Mouse (Mus musculus) heart, postnatal 4 days (tissue): ENCODE results near the gene Eif3m. TPM values are rescaled to one million over a fixed set of nuclear protein-coding genes. Genes with fewer than 3 reads are reported as not detected.
"Not testable (repeated sequence)": the region's sequence is repeated elsewhere in the genome, so short reads cannot be mapped to it uniquely, and the experiment has no call there.

Source experiments
- DNase-seq: peaks from one replicate; pipeline ENCODE4 v3.0.0; 2021
- total RNA-seq, 2 experiments: library from RNA; stranded (reverse); gene quantifications; 2 replicates each; pipeline ENCODE4 v1.2.3; 2021

Gene Eif3m
- 100 to 1,000 TPM; 145 to 152 TPM for total RNA-seq

- DNase-seq = peak; percentile 95
These were observed at the start of gene Eif3m for GRCm38 (mm10) chr2:105016967-105017287. Eif3m (minus strand) TSS chr2:105017080.

GRCm38 (mm10) chr2:105062741-105063372, 46.0 kb upstream of the Eif3m start:
- DNase-seq = no peak

- DNase-seq = no peak
These were observed 41.8 kb upstream of the Eif3m start for GRCm38 (mm10) chr2:105058577-105059116.

DNA sequence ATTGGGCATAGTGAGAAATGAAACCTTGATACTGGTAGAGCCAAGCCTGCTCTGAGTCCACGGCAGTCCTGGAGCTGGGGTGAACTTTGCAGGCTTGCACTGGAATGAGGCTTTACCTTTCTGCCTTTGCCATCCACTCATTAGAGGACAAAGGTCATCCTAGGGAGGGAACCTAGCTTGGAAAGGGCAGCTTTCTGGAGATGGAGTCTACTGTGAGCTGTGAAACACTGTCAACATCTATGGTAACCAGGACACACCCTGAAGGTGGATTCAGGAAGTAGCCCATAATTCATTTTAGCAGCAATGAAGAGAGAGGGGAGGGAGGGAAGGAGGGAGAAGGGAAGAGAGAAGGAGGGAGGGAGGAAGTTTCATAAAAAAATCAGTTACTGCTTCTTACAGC, 38.6 kb upstream of the Eif3m start:
- no peak for DNase-seq

GRCm38 (mm10) chr2:105048301-105048700, 31.4 kb upstream of the Eif3m start:
- no peak for DNase-seq

DNA sequence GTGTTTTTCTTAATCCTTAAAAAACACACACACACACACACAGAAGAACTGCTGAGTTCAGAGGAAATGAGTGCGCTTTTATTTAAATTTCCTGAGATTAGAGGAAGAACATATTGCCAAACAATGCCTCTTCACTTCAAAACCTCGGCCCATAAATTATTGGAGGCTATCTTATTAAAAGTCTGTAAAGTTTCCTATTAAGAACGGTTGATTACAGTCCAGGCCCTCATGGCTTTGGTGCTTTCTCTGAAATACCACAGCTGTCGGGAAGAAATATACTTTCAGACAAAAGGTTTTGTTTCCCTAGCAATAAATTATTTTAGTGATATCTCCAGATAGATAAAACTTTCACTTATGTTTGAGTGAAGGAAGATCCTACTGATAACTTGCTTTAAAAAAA, 26.3 kb upstream of the Eif3m start:
- no peak for DNase-seq

DNA sequence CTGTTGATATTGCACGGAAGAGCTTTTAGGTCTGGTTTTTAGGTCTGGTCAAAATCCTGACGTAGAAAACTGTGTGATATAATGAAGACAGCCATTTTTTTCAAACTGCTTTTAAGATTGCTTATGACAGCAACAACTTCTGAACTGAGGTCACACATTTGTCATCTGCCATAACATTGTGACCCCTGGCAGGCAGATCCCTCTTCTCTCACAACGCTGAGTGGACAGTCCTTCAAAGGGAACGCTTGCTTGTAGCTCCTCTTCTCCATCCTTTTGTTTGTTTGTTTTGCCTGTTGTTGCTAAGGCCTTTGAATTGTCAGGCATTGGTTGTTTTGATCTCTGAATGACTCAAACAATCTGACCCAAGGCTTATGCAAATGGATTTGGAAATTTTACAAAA, 24.0 kb upstream of the Eif3m start:
- DNase-seq = no peak

- DNase-seq = no peak
These were observed 22.0 kb upstream of the Eif3m start for GRCm38 (mm10) chr2:105038879-105039278.

DNA sequence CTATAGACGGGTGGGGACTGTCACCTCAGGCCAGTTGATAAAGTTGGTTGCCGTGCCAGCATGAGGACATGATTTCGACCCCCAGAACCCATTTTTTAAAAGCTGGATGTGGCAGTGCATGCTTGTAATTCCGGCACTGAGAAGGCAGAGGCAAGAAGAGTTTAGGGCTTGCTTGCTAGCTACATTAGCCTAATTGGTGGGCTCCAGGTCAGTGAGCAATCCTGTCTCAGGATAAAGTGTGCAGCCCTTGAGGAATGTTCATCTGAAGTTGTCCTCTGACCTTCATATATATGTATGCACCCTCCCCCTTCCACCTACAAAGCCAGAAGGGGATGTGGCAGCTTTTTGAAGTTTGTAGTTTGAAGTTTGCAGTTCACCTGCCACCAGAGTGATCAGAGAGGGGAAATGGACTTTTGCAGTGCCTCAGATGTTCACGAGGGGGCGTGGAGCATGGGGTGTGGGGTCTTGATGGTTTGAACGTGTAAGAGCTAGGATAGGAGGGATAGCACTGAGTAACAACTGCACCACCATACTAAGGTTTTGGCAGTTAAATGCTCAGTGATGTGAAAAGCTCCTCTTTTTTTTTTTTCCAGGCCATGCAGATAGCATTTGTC, 21.2 kb upstream of the Eif3m start:
- no peak for DNase-seq

DNA sequence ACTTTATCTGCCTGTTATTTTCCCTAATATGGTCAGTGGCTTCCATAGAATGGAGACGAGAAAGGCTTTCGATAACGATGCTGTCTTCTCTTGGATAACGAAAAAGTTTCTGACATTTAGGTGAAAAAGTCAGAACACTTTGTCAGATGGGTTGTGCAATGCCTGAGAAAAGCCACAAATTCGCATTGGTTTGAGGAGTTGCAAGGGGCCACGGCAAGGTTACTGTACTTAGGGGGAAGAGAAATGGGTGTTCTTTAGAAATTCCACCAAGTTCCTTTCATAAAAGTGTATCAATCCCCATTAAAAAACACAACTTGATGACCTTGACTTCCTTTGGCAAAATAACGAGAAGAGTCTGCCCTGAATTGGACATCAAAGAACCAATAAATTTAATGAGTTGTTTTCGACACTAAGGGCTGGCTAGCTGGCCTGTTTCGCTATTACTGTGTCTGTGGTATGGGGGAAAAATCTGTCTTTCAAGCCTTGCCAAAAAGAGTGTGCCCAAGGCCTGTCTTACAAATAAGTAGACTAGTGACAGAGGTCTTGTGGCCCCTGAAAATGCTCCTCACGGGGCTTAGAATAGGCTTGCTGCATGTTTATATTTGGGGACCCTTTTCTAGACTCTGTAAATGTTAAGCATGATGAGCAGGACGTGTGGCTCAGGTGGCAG, 19.7 kb upstream of the Eif3m start:
- no peak for DNase-seq

- DNase-seq = no peak
These were observed 19.1 kb upstream of the Eif3m start for GRCm38 (mm10) chr2:105035985-105036384.

GRCm38 (mm10) chr2:105034084-105034483, 17.2 kb upstream of the Eif3m start:
- no peak for DNase-seq

DNA sequence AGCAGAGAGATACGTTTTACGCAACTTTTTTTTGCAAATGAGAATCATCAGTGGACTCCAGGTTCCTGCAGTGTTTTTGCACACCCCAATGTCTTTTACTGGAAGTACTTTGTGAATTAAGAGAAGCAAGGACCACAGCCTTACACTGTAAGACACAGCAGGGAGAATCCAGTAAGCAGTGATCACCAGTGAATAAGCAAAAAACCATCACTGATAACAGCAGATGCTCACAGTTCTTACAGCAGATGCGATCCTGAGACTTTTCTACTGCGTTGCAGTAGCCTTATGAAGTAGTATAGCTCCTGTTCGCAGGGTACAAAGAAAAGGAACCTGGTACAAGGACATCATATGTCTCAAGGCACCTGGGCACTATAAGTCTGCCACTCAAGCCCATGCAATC, 13.6 kb upstream of the Eif3m start:
- DNase-seq = no peak

DNA sequence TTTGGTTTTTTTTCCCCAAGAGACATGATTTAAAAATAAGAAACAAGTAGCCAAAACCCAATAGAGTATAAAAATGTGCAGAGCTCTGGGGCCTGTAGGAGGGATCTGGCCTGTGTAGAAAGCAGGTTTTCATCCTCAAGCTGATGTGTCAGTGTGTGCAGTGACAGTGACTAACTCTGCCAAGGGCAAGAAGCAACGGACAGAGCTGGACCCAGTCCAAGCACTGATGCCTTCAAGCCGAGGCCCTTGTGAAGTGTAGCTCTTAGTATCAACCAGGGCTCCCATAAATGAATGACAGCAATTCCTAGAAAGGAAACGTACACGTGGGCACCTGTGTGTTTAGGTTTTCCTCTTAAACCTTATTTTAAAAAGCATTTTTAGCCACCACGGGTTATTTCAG, 11.9 kb upstream of the Eif3m start:
- peak; percentile 20 for DNase-seq

GRCm38 (mm10) chr2:105026950-105027695, 10.2 kb upstream of the Eif3m start:
- no peak for DNase-seq

- DNase-seq = not testable (repeated sequence)
These were observed 8.7 kb upstream of the Eif3m start for GRCm38 (mm10) chr2:105025610-105026009.

DNA sequence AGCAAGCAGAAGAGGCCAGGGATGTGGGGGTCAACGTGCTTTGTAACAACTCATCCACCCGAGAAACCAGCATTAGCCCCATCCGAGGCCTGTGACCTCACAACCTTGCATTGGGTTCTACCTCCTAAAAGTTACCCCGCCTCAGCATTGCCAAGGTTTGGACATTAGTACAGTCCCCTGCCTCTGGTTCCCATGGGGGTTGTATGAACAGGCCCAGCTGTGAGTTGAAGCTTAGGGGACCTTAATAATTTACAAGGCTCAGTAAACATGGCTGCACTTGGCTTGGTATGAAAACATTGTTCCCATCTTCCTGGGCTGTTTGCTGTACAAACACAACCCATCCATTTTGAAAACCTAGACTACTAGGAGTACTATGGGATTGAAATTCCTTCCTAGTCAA, 6.9 kb upstream of the Eif3m start:
- DNase-seq = no peak

GRCm38 (mm10) chr2:105023031-105023615, 6.2 kb upstream of the Eif3m start:
- DNase-seq = peak; percentile 43

GRCm38 (mm10) chr2:105021836-105022235, 5.0 kb upstream of the Eif3m start:
- no peak for DNase-seq

DNA sequence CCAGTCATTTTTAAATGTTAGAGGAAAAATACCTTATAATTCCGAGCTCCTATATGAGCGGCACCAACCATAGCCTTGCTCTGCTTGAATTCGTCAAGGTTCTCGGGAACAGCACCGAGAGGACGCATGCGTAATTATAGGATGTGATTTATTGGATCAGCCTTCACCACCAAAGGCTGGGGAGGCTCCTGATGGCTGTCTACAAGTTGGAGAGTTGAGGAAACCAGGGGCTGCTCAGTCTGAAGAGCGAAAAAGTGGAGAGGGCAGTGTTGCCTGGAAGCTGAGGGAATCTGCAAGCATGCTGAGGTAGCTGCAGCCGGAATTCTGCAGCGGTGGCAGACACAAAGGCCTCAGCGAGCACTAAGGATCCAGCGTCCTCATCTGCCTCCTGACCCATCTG, 4.4 kb upstream of the Eif3m start:
- DNase-seq = no peak

- DNase-seq = no peak
These were observed 2.6 kb upstream of the Eif3m start for GRCm38 (mm10) chr2:105019457-105019856.

GRCm38 (mm10) chr2:105017802-105018201, 922 bp upstream of the Eif3m start:
- no peak for DNase-seq
